Mouse (Mus musculus): ENCODE measurements around the gene Stat4.

- TF ChIP-seq GATA1 (IDR thresholded peaks at IDR 0.05; ENCODE audit: borderline replicate concordance, low read length) (no peak), FLI1 (IDR thresholded peaks at IDR 0.05; ENCODE audit: low read length) (no peak)
Observed at GRCm38 (mm10) chr1:52052910-52053309, 66.0 kb downstream of the Stat4 start.
